Mouse (Mus musculus) stomach, embryonic 16.5 days (tissue): ENCODE data around the gene Aqp5. TPM values are rescaled to one million over a fixed set of nuclear protein-coding genes. Genes with fewer than 3 reads are reported as not detected.

Experiments used
- ATAC-seq: fragments of 200-750 bp; cut with Nextera tagmentation; 2 replicates; pipeline ENCODE4 v1.8.0; 2017; ENCODE audit warnings: moderate number of reproducible peaks, moderate TSS enrichment; ENCODE audit not compliant: insufficient read depth, low FRiP score
- H3K27ac ChIP-seq: fragments of 300-500 bp; sonication (generic); 2 replicates; pipeline ENCODE4 v1.5.1; 2014; ENCODE audit warnings: low read length
- H3K27me3 ChIP-seq: fragments of 300-500 bp; sonication (generic); 2 replicates; pipeline ENCODE4 v1.6.1; 2014; ENCODE audit warnings: low read length, control low read depth, mixed read lengths; ENCODE audit not compliant: control insufficient read depth, insufficient read depth
- H3K36me3 ChIP-seq: fragments of 300-500 bp; sonication (generic); 2 replicates; pipeline ENCODE4 v1.6.1; 2014; ENCODE audit warnings: low read length; ENCODE audit not compliant: control insufficient read depth, insufficient read depth
- H3K4me1 ChIP-seq: fragments of 300-500 bp; sonication (generic); 2 replicates; pipeline ENCODE4 v1.6.1; 2014; ENCODE audit warnings: low read length, control low read depth, mixed read lengths; ENCODE audit not compliant: control insufficient read depth, insufficient read depth
- H3K4me2 ChIP-seq: fragments of 300-500 bp; sonication (generic); 2 replicates; pipeline ENCODE4 v1.6.1; 2014; ENCODE audit warnings: low read depth, low read length, mixed read lengths
- H3K4me3 ChIP-seq: fragments of 300-500 bp; sonication (generic); replicated peaks from 2 replicates; pipeline ENCODE4 v1.5.1; 2014; ENCODE audit warnings: mild to moderate bottlenecking, low read length
- H3K9ac ChIP-seq: fragments of 300-500 bp; sonication (generic); 2 replicates; pipeline ENCODE4 v1.6.1; 2014; ENCODE audit warnings: low read length
- H3K9me3 ChIP-seq: fragments of 300-500 bp; sonication (generic); replicated peaks from 2 replicates; pipeline ENCODE4 v1.6.1; 2016; ENCODE audit warnings: low read length, control low read depth; ENCODE audit not compliant: control insufficient read depth
- WGBS: fragments of 180-500 bp; shearing (Covaris S2); extraction: QIAGEN DNeasy Blood & Tissue Kit; methylation state at CpG from one replicate; pipeline ENCODE4 v1.1.7; 2014; 5-methylcytosine and 5-hydroxymethylcytosine counted together
- polyA plus RNA-seq: library from polyadenylated mRNA; unstranded; fragments of >200 nt; fragmentation: Nextera tagmentation; extraction: Ambion mirVana; gene quantifications from 2 replicates; pipeline ENCODE4 v1.2.1, GENCODE M21; 2015

Gene Aqp5
- polyA plus RNA-seq, 1 experiment from 2014 or later: not detected

GRCm38 (mm10) chr15:99600986-99601822 is 10.6 kb downstream of the Aqp5 start, which contains the start of gene Aqp6:
TSS of gene Aqp6 (plus strand) at chr15:99601400.
- no peaks in the 10 kb centered on the region for H3K9me3 ChIP-seq
- no peak within 1 kb of the TSS for H3K4me2 ChIP-seq
- ATAC-seq: no peak
- 68% methylated on average over 22 of the region's 22 CpGs for WGBS
- no peak within 1 kb of the TSS for H3K9ac ChIP-seq
- peaks cover 2% of the 10 kb centered on the region for H3K4me1 ChIP-seq
- H3K4me3 ChIP-seq: no peak within 1 kb of the TSS
- no peaks in the 10 kb centered on the region for H3K36me3 ChIP-seq
- H3K27ac ChIP-seq: no peak within 1 kb of the TSS
- peaks cover 19% of the 10 kb centered on the region for H3K27me3 ChIP-seq

GRCm38 (mm10) chr15:99601823-99602120 is 11.2 kb downstream of the Aqp5 start:
- no peak for ATAC-seq
- Histone ChIP-seq H3K4me1 (peaks cover 6% of the 10 kb centered on the region), H3K4me3 (no peak overlapping the region), H3K27ac (no peak overlapping the region), H3K36me3 (no peaks in the 10 kb centered on the region), H3K9me3 (no peaks in the 10 kb centered on the region), H3K4me2 (no peak overlapping the region), H3K9ac (no peak overlapping the region), H3K27me3 (peaks cover 19% of the 10 kb centered on the region)
- 54% methylated on average over 5 of the region's 5 CpGs for WGBS

GRCm38 (mm10) chr15:99602206-99602820 is 11.7 kb downstream of the Aqp5 start:
- Histone ChIP-seq H3K4me1 (peaks cover 9% of the 10 kb centered on the region), H3K4me2 (no peak overlapping the region), H3K27ac (no peak overlapping the region), H3K9ac (no peak overlapping the region), H3K27me3 (peaks cover 17% of the 10 kb centered on the region), H3K9me3 (no peaks in the 10 kb centered on the region), H3K4me3 (no peak overlapping the region), H3K36me3 (no peaks in the 10 kb centered on the region)
- ATAC-seq: no peak
- WGBS: 80% methylated on average over 17 of the region's 17 CpGs

GRCm38 (mm10) chr15:99603216-99603615 is 12.6 kb downstream of the Aqp5 start:
- Histone ChIP-seq H3K27me3 (peaks cover 9% of the 10 kb centered on the region; the same call in 1 of the 2 replicates), H3K4me3 (no peak overlapping the region), H3K36me3 (no peaks in the 10 kb centered on the region), H3K9ac (no peak overlapping the region), H3K4me2 (no peak overlapping the region), H3K27ac (0 out of 2 replicates have a peak overlapping the region, but pooled peaks have one; percentile 7), H3K9me3 (no peaks in the 10 kb centered on the region), H3K4me1 (peaks cover 14% of the 10 kb centered on the region)
- ATAC-seq: no peak
- WGBS: 67% methylated on average over 7 of the region's 7 CpGs

GRCm38 (mm10) chr15:99605595-99605994 is 15.0 kb downstream of the Aqp5 start:
- Histone ChIP-seq H3K9ac (no peak overlapping the region), H3K36me3 (no peaks in the 10 kb centered on the region), H3K4me2 (no peak overlapping the region), H3K4me3 (no peak overlapping the region), H3K9me3 (no peaks in the 10 kb centered on the region), H3K27ac (no peak overlapping the region), H3K4me1 (peaks cover 14% of the 10 kb centered on the region), H3K27me3 (peaks cover 3% of the 10 kb centered on the region; the same call in 1 of the 2 replicates)
- WGBS: 73% methylated on average over 3 of the region's 3 CpGs
- no peak for ATAC-seq

- Histone ChIP-seq H3K9me3 (no peaks in the 10 kb centered on the region), H3K27ac (no peak overlapping the region)
Measured at GRCm38 (mm10) chr15:99606515-99606914, 15.9 kb downstream of the Aqp5 start.

GRCm38 (mm10) chr15:99607388-99608113 is 17.0 kb downstream of the Aqp5 start:
- Histone ChIP-seq H3K27ac (no peak overlapping the region), H3K27me3 (no peaks in the 10 kb centered on the region), H3K36me3 (no peaks in the 10 kb centered on the region), H3K4me3 (no peak overlapping the region), H3K9ac (no peak overlapping the region), H3K4me1 (peaks cover 14% of the 10 kb centered on the region), H3K9me3 (no peaks in the 10 kb centered on the region), H3K4me2 (no peak overlapping the region)
- 35% methylated on average over 10 of the region's 10 CpGs for WGBS
- peak; percentile 26; the same call in 1 of the 2 replicates for ATAC-seq

More at GRCm38 (mm10) chr15:99606515-99606914, 15.9 kb downstream of the Aqp5 start:
- Histone ChIP-seq H3K4me3 (no peak overlapping the region), H3K27me3 (no peaks in the 10 kb centered on the region), H3K9ac (no peak overlapping the region), H3K4me1 (peaks cover 14% of the 10 kb centered on the region), H3K4me2 (no peak overlapping the region), H3K36me3 (no peaks in the 10 kb centered on the region)
- no peak for ATAC-seq
- WGBS: 15% methylated on average over 5 of the region's 5 CpGs

GRCm38 (mm10) chr15:99608382-99609125 is 18.0 kb downstream of the Aqp5 start:
- Histone ChIP-seq H3K27me3 (no peaks in the 10 kb centered on the region), H3K36me3 (no peaks in the 10 kb centered on the region), H3K4me2 (no peak overlapping the region), H3K9ac (no peak overlapping the region), H3K9me3 (no peaks in the 10 kb centered on the region), H3K4me1 (peaks cover 14% of the 10 kb centered on the region), H3K27ac (no peak overlapping the region), H3K4me3 (no peak overlapping the region)
- 72% methylated on average over 13 of the region's 13 CpGs for whole genome bisulfite sequencing
- no peak for ATAC-seq
